Mouse (Mus musculus) myocyte (in vitro differentiated cells): ENCODE data around the gene C5ar2.

Experiments used
- CEBPB ChIP-seq: IDR thresholded peaks from 2 replicates; pipeline ENCODE4 v1.6.1; 2011; ENCODE audit warnings: mild to moderate bottlenecking, moderate library complexity; ENCODE audit not compliant: poor library complexity, insufficient read depth, severe bottlenecking
- E2F4 ChIP-seq: IDR thresholded peaks from one replicate; pipeline ENCODE4 v1.6.1; 2011; ENCODE audit warnings: mild to moderate bottlenecking, control low read depth, moderate library complexity; ENCODE audit not compliant: insufficient read depth
- MAX ChIP-seq: IDR thresholded peaks from one replicate; pipeline ENCODE4 v1.6.1; 2011; ENCODE audit warnings: low read depth, mild to moderate bottlenecking, control low read depth
- MYOD1 ChIP-seq, 3 experiments: IDR thresholded peaks; one replicate each; pipeline ENCODE4 v1.6.1; 2011; ENCODE audit warnings: control low read depth in 2 of 3, low read depth in 2 of 3, mild to moderate bottlenecking in 2 of 3, moderate library complexity in 1 of 3; ENCODE audit not compliant: insufficient read length in 2 of 3, control insufficient read depth in 1 of 3
- MYOG ChIP-seq, 3 experiments: IDR thresholded peaks; one replicate each; pipeline ENCODE4 v1.6.1; 2011; ENCODE audit warnings: control low read depth in 2 of 3, low read depth in 2 of 3, mild to moderate bottlenecking in 2 of 3; ENCODE audit not compliant: insufficient read length in 2 of 3, control insufficient read depth in 1 of 3, insufficient read depth in 1 of 3
- POLR2A ChIP-seq: IDR thresholded peaks from one replicate; pipeline ENCODE4 v1.6.1; 2011; ENCODE audit warnings: low read depth, mild to moderate bottlenecking, control low read depth, moderate library complexity; ENCODE audit not compliant: insufficient read length
- POLR2AphosphoS2 ChIP-seq: IDR thresholded peaks from one replicate; pipeline ENCODE4 v1.6.1; 2011; ENCODE audit warnings: low read depth, control low read depth; ENCODE audit not compliant: insufficient read length
- REST ChIP-seq: IDR thresholded peaks from one replicate; pipeline ENCODE4 v1.6.1; 2011; ENCODE audit warnings: mild to moderate bottlenecking, control low read depth, moderate library complexity; ENCODE audit not compliant: insufficient read depth, insufficient read length
- SRF ChIP-seq: IDR thresholded peaks from one replicate; pipeline ENCODE4 v1.6.1; 2011; ENCODE audit warnings: low read depth; ENCODE audit not compliant: control insufficient read depth, insufficient read length
- TCF12 ChIP-seq: IDR thresholded peaks from one replicate; pipeline ENCODE4 v1.6.1; 2011; ENCODE audit warnings: mild to moderate bottlenecking, control low read depth; ENCODE audit not compliant: poor library complexity, insufficient read depth, severe bottlenecking
- TCF3 ChIP-seq: IDR thresholded peaks from one replicate; pipeline ENCODE4 v1.6.1; 2011; ENCODE audit warnings: low read depth, control low read depth; ENCODE audit not compliant: insufficient read length
- USF1 ChIP-seq: IDR thresholded peaks from one replicate; pipeline ENCODE4 v1.6.1; 2011; ENCODE audit warnings: low read depth, mild to moderate bottlenecking, control low read depth, moderate library complexity

GRCm38 (mm10) chr7:16284904-16285303, 41.0 kb upstream of the C5ar2 start:
- no peak for TF ChIP-seq CEBPB
- TF ChIP-seq SRF: no peak
- TF ChIP-seq TCF12: no peak
- no peak for TF ChIP-seq REST
- TF ChIP-seq MYOD1 (IDR thresholded peaks at IDR 0.05; ENCODE audit: control insufficient read depth in 1 of 3, insufficient read length in 2 of 3, low read depth in 2 of 3): no peak
- no peak for TF ChIP-seq MYOG (IDR thresholded peaks at IDR 0.05; ENCODE audit: control insufficient read depth in 1 of 3, insufficient read depth in 1 of 3, insufficient read length in 2 of 3, low read depth in 2 of 3)
- no peak for TF ChIP-seq POLR2A
- no peak for TF ChIP-seq USF1
- no peak for TF ChIP-seq E2F4
- TF ChIP-seq MAX: no peak
- TF ChIP-seq TCF3: no peak
- no peak for TF ChIP-seq POLR2AphosphoS2
